Mouse (Mus musculus) bone marrow, adult 2 months (tissue): Measurements from ENCODE around the gene Qars. TPM values are rescaled to one million over a fixed set of nuclear protein-coding genes. Genes with fewer than 3 reads are reported as not detected.

Experiments used
- H3K27ac ChIP-seq: fragments of 200-500 bp; 2 replicates; pipeline ENCODE4 v1.5.1; 2012; ENCODE audit warnings: low read depth, mild to moderate bottlenecking, control low read depth, inconsistent platforms, low read length; ENCODE audit not compliant: control insufficient read depth, poor library complexity, insufficient read depth
- H3K4me1 ChIP-seq: fragments of 200-500 bp; 2 replicates; pipeline ENCODE4 v1.6.1; 2011; ENCODE audit warnings: low read length; ENCODE audit not compliant: control insufficient read depth, insufficient read depth
- H3K4me3 ChIP-seq: fragments of 200-500 bp; replicated peaks from 2 replicates; pipeline ENCODE3; 2011; ENCODE audit warnings: mild to moderate bottlenecking, low read depth, low read length, control low read depth; ENCODE audit not compliant: control insufficient read depth
- CTCF ChIP-seq: fragments of 200-500 bp; IDR thresholded peaks from 2 replicates; pipeline ENCODE4 v1.5.1; 2011; ENCODE audit warnings: low read length, control low read depth; ENCODE audit not compliant: control insufficient read depth, insufficient read depth
- POLR2A ChIP-seq: fragments of 200-500 bp; IDR thresholded peaks from 2 replicates; pipeline ENCODE4 v1.6.1; 2011; ENCODE audit warnings: low read depth, mild to moderate bottlenecking, control low read depth, low read length, borderline replicate concordance; ENCODE audit not compliant: control insufficient read depth
- WGBS: fragments of 180-500 bp; shearing (Covaris S2); methylation state at CpG from one replicate; pipeline ENCODE4 v1.1.7; 2018; 5-methylcytosine and 5-hydroxymethylcytosine counted together
- polyA plus RNA-seq: library from polyadenylated mRNA; stranded (reverse); fragments of >200 nt; gene quantifications from 2 replicates; pipeline ENCODE4 v1.2.4, GENCODE M21; 2011; ENCODE audit warnings: low replicate concordance; ENCODE audit not compliant: missing spikeins, insufficient read depth, insufficient read length

The Qars gene
- polyA plus RNA-seq, 1 experiment = 170 TPM

DNA sequence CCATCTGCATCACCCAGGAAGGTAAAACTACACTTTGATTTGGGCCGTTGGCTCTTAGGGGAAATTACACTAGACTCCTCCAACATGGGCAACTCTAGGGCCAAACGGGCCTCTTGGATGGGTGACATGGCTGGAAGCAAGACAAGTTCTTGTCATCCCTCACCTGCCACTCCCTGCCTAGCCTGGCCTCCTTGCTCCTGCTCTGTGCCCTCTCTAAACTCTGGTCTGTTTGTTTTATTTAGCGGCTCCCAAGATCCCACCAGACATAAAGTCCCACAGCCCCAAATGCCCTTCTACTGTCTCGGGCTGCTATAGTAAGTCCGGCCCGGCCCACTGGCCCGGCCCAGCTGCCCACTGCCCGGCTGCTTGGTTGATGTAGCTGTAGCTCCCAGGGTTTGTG, 56.2 kb downstream of the Qars start:
- WGBS = 94% methylated on average over 8 of the region's 8 CpGs
- TF ChIP-seq POLR2A = no peak
- no peak for TF ChIP-seq CTCF
- Histone ChIP-seq H3K27ac (no peak overlapping the region), H3K4me1 (peaks cover 8% of the 10 kb centered on the region; the same call in 1 of the 2 replicates), H3K4me3 (no peak overlapping the region)

GRCm38 (mm10) chr9:108564131-108564530, 56.6 kb downstream of the Qars start:
- Histone ChIP-seq H3K4me3 (no peak overlapping the region), H3K4me1 (peaks cover 8% of the 10 kb centered on the region; the same call in 1 of the 2 replicates), H3K27ac (no peak overlapping the region)
- TF ChIP-seq CTCF (no peak), POLR2A (no peak)
- 56% methylated on average over 7 of the region's 7 CpGs for WGBS

Other genes with a start within 250 kb of the Qars start
- 2.6 and 2.7 TPM in 2 replicates for gene Dag1, start 243.7 kb upstream of the Qars start, polyA plus RNA-seq
- gene Nicn1, start 217.3 kb upstream of the Qars start, polyA plus RNA-seq = 2.3 TPM in 2 replicates
- gene Amt, start 210.9 kb upstream of the Qars start, polyA plus RNA-seq = 1.7 and 15.2 TPM in 2 replicates
- 138 and 223 TPM in 2 replicates for gene Rhoa, start 201.6 kb upstream of the Qars start, polyA plus RNA-seq
- gene Tcta, start 201.5 kb upstream of the Qars start, polyA plus RNA-seq = 5.6 and 13.2 TPM in 2 replicates
- gene Gpx1, start 168.8 kb upstream of the Qars start, polyA plus RNA-seq = 1,398 and 2,156 TPM in 2 replicates
- gene Usp4, start 159.9 kb upstream of the Qars start, polyA plus RNA-seq = 102 and 256 TPM in 2 replicates
- 3.9 TPM in 1 of 2 replicates, not detected in the other for gene 1700102P08Rik, start 114.9 kb upstream of the Qars start, polyA plus RNA-seq
- 0.34 and 0.87 TPM in 2 replicates for gene Ccdc36, start 79.2 kb upstream of the Qars start, polyA plus RNA-seq
- not detected in 2 replicates for gene BC048562, start 71.2 kb upstream of the Qars start, polyA plus RNA-seq
- gene Ccdc71, start 47.2 kb upstream of the Qars start, polyA plus RNA-seq = 5.1 and 12.3 TPM in 2 replicates
- gene Klhdc8b, start 46.1 kb upstream of the Qars start, polyA plus RNA-seq = 8.1 and 18.3 TPM in 2 replicates
- 3.8 and 9.0 TPM in 2 replicates for gene Lamb2, start 28.0 kb upstream of the Qars start, polyA plus RNA-seq
- 42.0 and 94.4 TPM in 2 replicates for gene Usp19, start 17.1 kb upstream of the Qars start, polyA plus RNA-seq
- gene Qrich1, start 9.1 kb downstream of the Qars start, polyA plus RNA-seq = 29.4 and 50.5 TPM in 2 replicates
- gene Impdh2, start 52.6 kb downstream of the Qars start, polyA plus RNA-seq = 56.2 and 207 TPM in 2 replicates
- 14.7 and 23.0 TPM in 2 replicates for gene Ndufaf3, start 59.7 kb downstream of the Qars start, polyA plus RNA-seq
- 44.0 and 105 TPM in 2 replicates for gene Dalrd3, start 62.2 kb downstream of the Qars start, polyA plus RNA-seq
- 5.8 and 7.9 TPM in 2 replicates for gene Wdr6, start 71.0 kb downstream of the Qars start, polyA plus RNA-seq
- gene P4htm, start 90.0 kb downstream of the Qars start, polyA plus RNA-seq = 1.4 TPM in 1 of 2 replicates, not detected in the other
- gene Arih2, start 141.7 kb downstream of the Qars start, polyA plus RNA-seq = 28.5 and 29.4 TPM in 2 replicates
- gene Slc25a20, start 154.4 kb downstream of the Qars start, polyA plus RNA-seq = 8.4 and 13.7 TPM in 2 replicates
- gene Prkar2a, start 181.6 kb downstream of the Qars start, polyA plus RNA-seq = 3.8 and 10.6 TPM in 2 replicates